Mouse (Mus musculus) spleen, adult 2 months (tissue): ENCODE results near the gene Arhgap28.

Source experiments
- CTCF ChIP-seq: fragments of 200-500 bp; IDR thresholded peaks from 2 replicates; pipeline ENCODE4 v1.5.1; 2011; ENCODE audit warnings: mild to moderate bottlenecking, inconsistent platforms; ENCODE audit not compliant: insufficient read depth, insufficient read length, insufficient replicate concordance; ENCODE audit errors: extremely low read depth
- POLR2A ChIP-seq: fragments of 200-500 bp; IDR thresholded peaks from 2 replicates; pipeline ENCODE4 v1.6.1; 2011; ENCODE audit warnings: low read depth, low read length, inconsistent platforms

DNA sequence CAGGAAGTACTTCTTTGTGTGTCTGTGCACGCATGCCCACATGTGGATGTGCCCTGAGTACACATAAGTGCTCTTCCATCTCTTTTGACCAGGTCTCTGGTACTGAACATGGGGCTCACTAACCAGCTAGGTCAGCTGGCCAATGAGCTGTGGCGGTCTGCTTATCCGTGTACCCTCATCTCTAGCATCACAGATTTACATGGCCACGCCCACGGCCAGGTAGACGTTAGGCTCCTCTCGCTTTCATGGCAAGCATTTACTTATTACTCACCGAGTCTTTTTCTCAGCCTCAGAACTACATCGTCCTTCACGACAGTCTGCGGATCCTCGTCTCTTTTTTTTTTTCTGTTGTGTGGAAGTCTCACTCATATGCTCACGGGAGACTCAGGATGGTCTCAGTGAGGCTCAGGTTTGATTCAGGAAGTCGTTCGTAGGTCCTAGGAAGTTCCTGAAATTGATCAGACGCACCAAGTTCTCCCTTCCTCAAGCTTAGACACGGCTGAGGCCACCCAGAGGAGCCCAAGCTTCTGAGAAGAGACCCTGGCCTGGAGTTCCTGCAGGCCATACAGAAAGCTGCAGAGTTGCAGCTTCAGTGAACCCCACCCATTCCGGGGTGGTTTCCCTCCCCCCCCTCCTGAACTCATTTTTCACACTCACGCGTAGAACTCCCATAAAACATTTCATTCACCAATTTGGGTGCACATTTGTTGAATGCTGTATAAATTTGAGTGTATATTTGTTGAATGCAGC, 167.6 kb downstream of the Arhgap28 start:
- no peak for TF ChIP-seq CTCF
- TF ChIP-seq POLR2A, result no peak
